Mouse (Mus musculus): ENCODE results near the gene Fam89b. TPM values are rescaled to one million over a fixed set of nuclear protein-coding genes. Genes with fewer than 3 reads are reported as not detected.
A peak's percentile ranks its signal among the peaks of the same experiment; 100 is the strongest.

Fam89b gene
- polyA plus RNA-seq, 1 experiment from 2014 or later, result 152 TPM

DNA sequence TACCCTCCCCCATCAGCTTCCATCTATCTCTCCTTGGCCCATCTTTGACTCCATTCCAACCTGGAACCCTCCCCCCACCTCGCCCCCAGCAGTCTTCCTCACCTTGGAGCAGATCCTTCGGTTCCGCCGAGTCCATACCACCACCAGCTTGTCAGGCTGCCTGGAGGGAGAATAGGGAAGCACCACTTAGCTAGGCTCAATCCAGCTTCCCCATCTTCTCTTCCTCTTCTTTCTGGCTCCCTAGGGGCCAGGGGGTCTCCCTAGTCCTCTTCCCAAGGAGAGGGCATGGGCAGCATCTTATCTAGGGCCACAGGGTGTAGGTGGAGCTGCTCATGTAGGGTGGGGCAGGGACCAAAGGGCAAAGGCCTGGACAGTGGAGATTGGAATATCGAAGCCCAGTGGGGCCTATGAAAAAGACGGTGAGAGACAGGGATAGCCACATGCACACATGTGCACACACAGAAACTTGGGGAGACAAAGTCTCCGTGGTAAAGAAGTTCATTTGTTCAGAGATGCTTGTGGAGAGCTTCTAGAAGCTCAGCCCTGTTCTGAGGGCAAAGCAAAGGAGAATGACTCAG lies 6.5 kb downstream of the Fam89b start:
- no peak for DNase-seq (ENCODE audit: low spot score)
- 94% methylated on average over 7 of the region's 7 CpGs for WGBS
- Histone ChIP-seq H3K27me3 (ENCODE audit: control insufficient read depth, insufficient read depth, low read length) (no peaks in the 10 kb centered on the region), H3K36me3 (ENCODE audit: control insufficient read depth, insufficient read depth, low read length) (peaks cover 23% of the 10 kb centered on the region), H3K4me3 (ENCODE audit: low read depth, low read length) (no peak overlapping the region), H3K9me3 (ENCODE audit: control insufficient read depth, low read length) (no peaks in the 10 kb centered on the region), H3K9ac (ENCODE audit: low read length) (no peak overlapping the region), H3K27ac (replicated peaks; ENCODE audit: low read depth, low read length) (no peak overlapping the region), H3K4me1 (ENCODE audit: control insufficient read depth, insufficient read depth, low read length) (peaks cover 20% of the 10 kb centered on the region), H3K4me2 (ENCODE audit: low read depth, severe bottlenecking) (no peak overlapping the region)
- no peak for ATAC-seq (ENCODE audit: insufficient number of reproducible peaks, low FRiP score, low TSS enrichment, low read depth)

DNA sequence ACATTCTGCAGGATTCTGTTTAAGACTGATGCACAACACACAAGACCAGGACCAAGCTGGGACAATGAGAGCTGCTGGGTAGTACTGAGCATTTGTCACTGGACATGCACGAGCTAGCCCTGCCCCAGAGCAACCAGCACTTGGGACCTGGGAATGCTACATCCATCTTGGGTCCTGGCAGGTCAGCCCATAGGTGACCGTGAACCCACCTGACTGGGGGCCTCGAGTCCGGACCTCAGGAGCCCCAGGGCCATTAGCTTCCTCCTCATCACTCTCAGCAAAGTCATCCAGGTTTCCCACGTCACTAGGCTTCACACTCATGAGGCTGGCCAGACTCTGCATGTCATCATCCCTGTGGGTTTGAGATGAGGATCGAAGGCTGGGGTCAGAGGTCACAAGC lies 8.2 kb downstream of the Fam89b start:
- no peak for ATAC-seq (ENCODE audit: insufficient number of reproducible peaks, low FRiP score, low TSS enrichment, low read depth)
- Histone ChIP-seq H3K9me3 (ENCODE audit: control insufficient read depth, low read length) (no peaks in the 10 kb centered on the region), H3K9ac (ENCODE audit: low read length) (no peak overlapping the region), H3K27me3 (ENCODE audit: control insufficient read depth, insufficient read depth, low read length) (no peaks in the 10 kb centered on the region), H3K4me2 (ENCODE audit: low read depth, severe bottlenecking) (no peak overlapping the region), H3K4me3 (ENCODE audit: low read depth, low read length) (no peak overlapping the region), H3K36me3 (ENCODE audit: control insufficient read depth, insufficient read depth, low read length) (peaks cover 23% of the 10 kb centered on the region), H3K4me1 (ENCODE audit: control insufficient read depth, insufficient read depth, low read length) (peaks cover 10% of the 10 kb centered on the region), H3K27ac (replicated peaks; ENCODE audit: low read depth, low read length) (no peak overlapping the region)
- 90% methylated on average over 6 of the region's 6 CpGs for WGBS
- DNase-seq (ENCODE audit: low spot score), result no peak

DNA sequence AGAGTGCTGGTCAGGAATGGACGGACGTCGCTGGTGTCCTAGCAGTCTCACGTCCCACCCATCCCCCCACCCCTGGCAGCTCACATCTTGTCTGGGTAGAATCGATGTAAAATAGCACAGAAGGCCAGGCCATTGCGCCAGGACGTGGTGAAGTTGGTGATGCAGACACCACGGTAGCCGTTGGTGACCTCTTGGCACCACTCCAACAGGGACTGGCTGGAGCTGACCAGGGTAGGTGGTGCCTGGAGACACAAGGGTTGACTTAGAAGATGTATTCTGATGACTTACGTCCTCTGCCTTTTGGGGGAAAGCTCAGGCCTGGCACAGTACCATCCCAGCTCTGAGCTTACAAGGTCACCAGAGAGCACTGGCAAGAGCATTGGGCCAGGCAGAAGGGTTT lies 12.5 kb downstream of the Fam89b start:
- Histone ChIP-seq H3K27ac (replicated peaks; ENCODE audit: low read depth, low read length) (no peak overlapping the region), H3K4me2 (ENCODE audit: low read depth, severe bottlenecking) (no peak overlapping the region), H3K4me1 (ENCODE audit: control insufficient read depth, insufficient read depth, low read length) (peaks cover 14% of the 10 kb centered on the region), H3K36me3 (ENCODE audit: control insufficient read depth, insufficient read depth, low read length) (peaks cover 21% of the 10 kb centered on the region), H3K4me3 (ENCODE audit: low read depth, low read length) (no peak overlapping the region), H3K27me3 (ENCODE audit: control insufficient read depth, insufficient read depth, low read length) (no peaks in the 10 kb centered on the region), H3K9me3 (ENCODE audit: control insufficient read depth, low read length) (no peaks in the 10 kb centered on the region), H3K9ac (ENCODE audit: low read length) (no peak overlapping the region)
- DNase-seq (ENCODE audit: low spot score) (no peak), ATAC-seq (ENCODE audit: insufficient number of reproducible peaks, low FRiP score, low TSS enrichment, low read depth) (no peak)
- 53% methylated on average over 10 of the region's 10 CpGs for WGBS

DNA sequence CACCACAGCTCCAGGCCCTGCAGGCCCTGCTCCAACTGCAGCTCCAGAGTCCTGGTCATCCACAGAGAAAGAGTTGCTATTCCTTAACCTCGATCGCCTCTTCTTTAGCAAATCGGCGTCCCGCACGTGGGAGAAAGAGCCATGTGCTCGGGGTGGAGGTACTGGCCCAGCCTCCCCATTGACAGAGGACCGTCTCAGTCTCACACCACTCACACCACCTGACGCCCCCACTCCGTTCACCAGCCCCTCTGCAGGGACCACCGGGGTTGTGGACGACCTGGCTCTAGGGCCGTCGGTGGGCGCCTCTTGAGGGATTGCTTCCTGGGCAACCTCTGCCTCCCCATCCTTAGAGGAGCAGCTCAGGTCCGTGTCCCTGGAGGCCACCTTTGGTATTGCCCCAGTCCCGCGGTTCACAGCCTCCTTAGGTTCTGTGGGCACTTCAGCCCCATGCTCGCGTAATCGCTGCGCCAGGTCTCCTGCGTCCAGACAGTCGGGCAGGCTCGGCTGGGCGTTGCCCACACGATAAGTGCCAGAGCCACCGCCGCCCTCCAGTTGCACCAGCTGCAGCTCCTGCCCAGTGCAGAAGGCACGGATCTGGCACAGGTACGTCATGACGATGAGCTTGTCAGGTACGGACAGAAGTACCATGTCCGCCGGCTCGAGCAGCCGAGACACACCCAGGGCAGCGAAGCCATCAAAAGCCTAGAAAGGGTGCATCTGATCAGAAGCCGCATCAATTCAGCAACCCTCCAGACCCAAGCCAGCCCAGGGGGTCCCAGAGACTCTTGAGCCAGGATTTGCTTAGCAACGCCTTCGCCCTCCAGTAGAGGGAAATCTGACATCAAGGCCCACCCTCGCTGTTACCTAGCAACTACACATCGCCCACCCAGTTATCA lies 13.4 kb downstream of the Fam89b start:
- peak; percentile 69 for DNase-seq (ENCODE audit: low spot score)
- ATAC-seq (ENCODE audit: insufficient number of reproducible peaks, low FRiP score, low TSS enrichment, low read depth), result peak; percentile 33; the same call in 1 of the 2 replicates

DNA sequence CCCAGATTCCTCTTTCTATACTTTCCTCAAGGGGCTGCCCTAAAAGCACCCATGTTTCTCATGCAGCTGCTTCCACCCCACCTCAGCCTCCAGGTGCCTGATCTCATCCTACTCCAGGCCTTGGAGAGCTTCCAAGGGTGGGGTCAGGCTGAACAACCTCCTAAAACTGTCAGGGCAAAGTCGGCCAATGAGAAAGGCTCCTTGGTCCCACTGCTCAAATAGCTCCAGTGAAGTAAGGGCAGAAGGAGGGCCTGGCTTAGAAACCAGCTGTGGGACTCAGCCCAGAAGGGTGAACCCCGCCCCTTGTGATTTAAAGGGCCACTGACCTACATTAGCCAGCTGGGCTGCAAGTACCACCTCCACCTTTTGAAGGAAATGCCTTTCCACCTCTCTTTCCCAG lies 15.7 kb downstream of the Fam89b start:
- Histone ChIP-seq H3K27me3 (ENCODE audit: control insufficient read depth, insufficient read depth, low read length) (no peaks in the 10 kb centered on the region), H3K9me3 (ENCODE audit: control insufficient read depth, low read length) (no peaks in the 10 kb centered on the region), H3K36me3 (ENCODE audit: control insufficient read depth, insufficient read depth, low read length) (peaks cover 8% of the 10 kb centered on the region), H3K27ac (replicated peaks; ENCODE audit: low read depth, low read length) (no peak overlapping the region; the same call in 1 of the 2 replicates), H3K4me1 (ENCODE audit: control insufficient read depth, insufficient read depth, low read length) (peaks cover 14% of the 10 kb centered on the region), H3K4me2 (ENCODE audit: low read depth, severe bottlenecking) (peak overlapping the region; percentile 15; the same call in 1 of the 2 replicates), H3K4me3 (ENCODE audit: low read depth, low read length) (no peak overlapping the region), H3K9ac (ENCODE audit: low read length) (no peak overlapping the region)
- 0 out of 2 replicates have a peak, but pooled peaks have one; percentile 48 for ATAC-seq (ENCODE audit: insufficient number of reproducible peaks, low FRiP score, low TSS enrichment, low read depth)
- DNase-seq (ENCODE audit: low spot score), result peak; percentile 63
- 8% methylated on average over 2 of the region's 2 CpGs for WGBS

More for the DNA sequence above, 13.4 kb downstream of the Fam89b start:
- Histone ChIP-seq H3K9me3 (ENCODE audit: control insufficient read depth, low read length) (no peaks in the 10 kb centered on the region), H3K27me3 (ENCODE audit: control insufficient read depth, insufficient read depth, low read length) (no peaks in the 10 kb centered on the region), H3K36me3 (ENCODE audit: control insufficient read depth, insufficient read depth, low read length) (peaks cover 14% of the 10 kb centered on the region), H3K4me3 (ENCODE audit: low read depth, low read length) (no peak overlapping the region), H3K27ac (replicated peaks; ENCODE audit: low read depth, low read length) (no peak overlapping the region), H3K4me1 (ENCODE audit: control insufficient read depth, insufficient read depth, low read length) (peaks cover 14% of the 10 kb centered on the region), H3K9ac (ENCODE audit: low read length) (0 out of 2 replicates have a peak overlapping the region, but pooled peaks have one; percentile 17), H3K4me2 (ENCODE audit: low read depth, severe bottlenecking) (peak overlapping the region; percentile 29)
- 18% methylated on average over 43 of the region's 43 CpGs for WGBS

DNA sequence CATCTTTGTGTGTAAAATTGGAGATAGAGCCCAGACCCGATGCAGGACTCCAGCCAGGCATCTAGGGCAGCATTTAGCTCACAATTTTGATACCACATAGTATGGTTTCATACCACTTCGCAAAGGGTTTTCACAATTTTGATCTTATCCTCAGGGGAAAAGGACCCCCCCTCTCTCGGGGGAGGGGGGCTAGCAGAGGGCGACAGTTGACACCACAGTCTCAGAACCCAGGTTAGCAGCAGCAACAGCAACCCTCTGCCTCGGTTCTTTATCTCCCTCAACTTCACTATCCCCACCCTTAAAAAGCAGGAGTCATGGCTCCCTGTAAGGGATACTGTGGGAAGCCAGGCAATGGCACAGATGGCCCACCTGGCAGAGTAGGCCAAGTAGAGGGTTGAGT lies 16.2 kb downstream of the Fam89b start:
- DNase-seq (ENCODE audit: low spot score) (no peak), ATAC-seq (ENCODE audit: insufficient number of reproducible peaks, low FRiP score, low TSS enrichment, low read depth) (0 out of 2 replicates have a peak, but pooled peaks have one; percentile 28)
- Histone ChIP-seq H3K27me3 (ENCODE audit: control insufficient read depth, insufficient read depth, low read length) (no peaks in the 10 kb centered on the region), H3K9ac (ENCODE audit: low read length) (no peak overlapping the region), H3K4me2 (ENCODE audit: low read depth, severe bottlenecking) (no peak overlapping the region; the same call in 1 of the 2 replicates), H3K36me3 (ENCODE audit: control insufficient read depth, insufficient read depth, low read length) (peaks cover 8% of the 10 kb centered on the region), H3K27ac (replicated peaks; ENCODE audit: low read depth, low read length) (peak overlapping the region; percentile 36; the same call in 1 of the 2 replicates), H3K9me3 (ENCODE audit: control insufficient read depth, low read length) (no peaks in the 10 kb centered on the region), H3K4me1 (ENCODE audit: control insufficient read depth, insufficient read depth, low read length) (peaks cover 14% of the 10 kb centered on the region), H3K4me3 (ENCODE audit: low read depth, low read length) (no peak overlapping the region)
- 77% methylated on average over 5 of the region's 5 CpGs for WGBS

DNA sequence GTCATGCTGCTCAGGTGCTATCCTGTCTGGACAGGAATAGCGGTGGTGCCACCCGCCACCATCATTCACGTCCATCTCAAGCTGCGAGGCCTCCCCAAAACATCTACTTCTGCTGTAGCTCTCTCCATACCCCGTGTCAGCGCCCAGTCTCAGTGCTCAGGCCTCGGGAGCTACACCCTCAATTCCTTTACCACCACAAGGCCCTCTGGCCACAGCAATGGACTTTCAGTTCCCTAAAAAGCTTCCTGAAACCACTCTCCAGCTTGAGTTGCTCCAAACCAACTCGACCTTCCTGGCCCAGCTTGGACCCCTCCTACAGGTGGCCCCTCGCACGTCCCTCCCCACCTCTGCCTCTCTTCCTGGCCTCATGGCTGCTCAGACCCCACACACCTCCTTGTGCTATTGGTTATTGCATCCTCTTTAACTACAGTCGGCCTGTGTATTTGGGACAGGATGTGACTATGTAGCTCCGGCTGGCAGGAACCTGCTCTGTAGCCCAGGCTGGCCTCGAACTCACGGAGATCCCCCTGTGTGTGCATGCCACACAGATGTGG lies 17.5 kb downstream of the Fam89b start:
- ATAC-seq (ENCODE audit: insufficient number of reproducible peaks, low FRiP score, low TSS enrichment, low read depth), result no peak
- Histone ChIP-seq H3K4me1 (ENCODE audit: control insufficient read depth, insufficient read depth, low read length) (peaks cover 14% of the 10 kb centered on the region), H3K9me3 (ENCODE audit: control insufficient read depth, low read length) (no peaks in the 10 kb centered on the region), H3K27me3 (ENCODE audit: control insufficient read depth, insufficient read depth, low read length) (no peaks in the 10 kb centered on the region), H3K4me2 (ENCODE audit: low read depth, severe bottlenecking) (no peak overlapping the region), H3K36me3 (ENCODE audit: control insufficient read depth, insufficient read depth, low read length) (peaks cover 10% of the 10 kb centered on the region), H3K4me3 (ENCODE audit: low read depth, low read length) (no peak overlapping the region), H3K27ac (replicated peaks; ENCODE audit: low read depth, low read length) (no peak overlapping the region), H3K9ac (ENCODE audit: low read length) (no peak overlapping the region)
- 91% methylated on average over 14 of the region's 14 CpGs for WGBS
- DNase-seq (ENCODE audit: low spot score), result no peak

DNA sequence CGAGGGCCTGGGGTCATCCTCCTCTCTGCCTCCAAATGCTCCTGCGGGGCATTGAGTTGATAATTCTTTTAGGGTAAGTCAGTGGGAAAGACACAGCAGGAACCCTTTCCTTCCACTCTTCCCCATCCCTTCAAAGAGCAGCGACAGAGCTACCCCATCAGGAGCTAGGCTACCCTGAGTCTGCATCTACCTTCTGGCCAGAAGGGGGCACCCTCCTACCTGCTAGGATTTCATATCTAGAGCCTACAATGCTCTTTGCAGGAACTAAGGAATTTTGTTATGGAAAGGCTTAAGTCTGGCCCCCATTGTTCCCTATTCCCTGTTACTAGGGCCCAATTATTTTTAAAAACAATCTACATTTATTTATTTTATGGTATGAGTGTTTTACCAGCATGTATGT lies 18.2 kb downstream of the Fam89b start:
- no peak overlapping the region for H3K4me2 ChIP-seq (ENCODE audit: low read depth, severe bottlenecking)
- peak; percentile 70 for DNase-seq (ENCODE audit: low spot score)
- no peaks in the 10 kb centered on the region for H3K9me3 ChIP-seq (ENCODE audit: control insufficient read depth, low read length)
- no peak for ATAC-seq (ENCODE audit: insufficient number of reproducible peaks, low FRiP score, low TSS enrichment, low read depth)
- no peak overlapping the region for H3K27ac ChIP-seq (replicated peaks; ENCODE audit: low read depth, low read length)
- H3K4me1 ChIP-seq (ENCODE audit: control insufficient read depth, insufficient read depth, low read length), result peaks cover 11% of the 10 kb centered on the region
- H3K27me3 ChIP-seq (ENCODE audit: control insufficient read depth, insufficient read depth, low read length), result no peaks in the 10 kb centered on the region
- no peak overlapping the region for H3K4me3 ChIP-seq (ENCODE audit: low read depth, low read length)
- H3K36me3 ChIP-seq (ENCODE audit: control insufficient read depth, insufficient read depth, low read length), result peaks cover 10% of the 10 kb centered on the region
- no peak overlapping the region for H3K9ac ChIP-seq (ENCODE audit: low read length)
- 18% methylated on average over 3 of the region's 3 CpGs for WGBS

Measured in limb, embryonic 11.5 days (tissue).